Mouse (Mus musculus) midbrain, embryonic 13.5 days (tissue): ENCODE measurements at regions not wholly inside any gene's neighbourhood (a gene's known extent, or its start where the extent isn't known, plus 50 kb on each side); places are given as distances from the start of the nearest gene placed in this dataset.

Experiments
- ATAC-seq: fragments of 200-750 bp; cut with Nextera tagmentation; 2 replicates; pipeline ENCODE4 v1.8.0; 2017; ENCODE audit warnings: mild to moderate bottlenecking, moderate TSS enrichment, moderate library complexity
- H3K27ac ChIP-seq: fragments of 300-500 bp; sonication (generic); 2 replicates; pipeline ENCODE4 v1.5.1; 2015; ENCODE audit warnings: inconsistent platforms, mild to moderate bottlenecking, moderate library complexity
- H3K27me3 ChIP-seq: fragments of 300-500 bp; sonication (generic); 2 replicates; pipeline ENCODE4 v1.6.1; 2015; ENCODE audit warnings: mild to moderate bottlenecking, inconsistent platforms
- H3K36me3 ChIP-seq: fragments of 300-500 bp; sonication (generic); 2 replicates; pipeline ENCODE4 v1.6.1; 2015; ENCODE audit warnings: mild to moderate bottlenecking, inconsistent platforms
- H3K4me1 ChIP-seq: fragments of 300-500 bp; sonication (generic); replicated peaks from 2 replicates; pipeline ENCODE4 v1.6.1; 2015; ENCODE audit warnings: inconsistent platforms
- H3K4me2 ChIP-seq: fragments of 300-500 bp; sonication (generic); replicated peaks from 2 replicates; pipeline ENCODE4 v1.6.1; 2015; ENCODE audit warnings: moderate library complexity, mild to moderate bottlenecking, inconsistent platforms
- H3K4me3 ChIP-seq: fragments of 300-500 bp; sonication (generic); replicated peaks from 2 replicates; pipeline ENCODE4 v1.5.1; 2015; ENCODE audit warnings: mild to moderate bottlenecking, inconsistent platforms
- H3K9ac ChIP-seq: fragments of 300-500 bp; sonication (generic); replicated peaks from 2 replicates; pipeline ENCODE4 v1.6.1; 2015; ENCODE audit warnings: mild to moderate bottlenecking, inconsistent platforms
- H3K9me3 ChIP-seq: fragments of 300-500 bp; sonication (generic); 2 replicates; pipeline ENCODE4 v1.6.1; 2016; ENCODE audit warnings: mild to moderate bottlenecking, inconsistent platforms
- WGBS: fragments of 180-500 bp; shearing (Covaris S2); methylation state at CpG from one replicate; pipeline ENCODE4 v1.1.7; 2015; 5-methylcytosine and 5-hydroxymethylcytosine counted together

GRCm38 (mm10) chr11:63211501-63211900 is 82.7 kb downstream of the Pmp22 start:
- 88% methylated on average over 4 of the region's 4 CpGs for WGBS
- no peaks in the 10 kb centered on the region for H3K9me3 ChIP-seq
- no peaks in the 10 kb centered on the region for H3K36me3 ChIP-seq
- ATAC-seq, result no peak
- H3K4me3 ChIP-seq, result no peak overlapping the region
- H3K27ac ChIP-seq, result no peak overlapping the region
- 0 out of 2 replicates have a peak, but pooled peaks cover 9% of the 10 kb centered on the region for H3K27me3 ChIP-seq
- no peak overlapping the region for H3K4me2 ChIP-seq
- no peaks in the 10 kb centered on the region; the same call in 1 of the 2 replicates for H3K4me1 ChIP-seq
- no peak overlapping the region for H3K9ac ChIP-seq

GRCm38 (mm10) chr11:63213043-63213442 is 84.3 kb downstream of the Pmp22 start:
- Histone ChIP-seq H3K4me1 (no peaks in the 10 kb centered on the region; the same call in 1 of the 2 replicates), H3K4me3 (no peak overlapping the region), H3K27ac (no peak overlapping the region), H3K36me3 (no peaks in the 10 kb centered on the region), H3K4me2 (no peak overlapping the region), H3K9me3 (no peaks in the 10 kb centered on the region), H3K27me3 (0 out of 2 replicates have a peak, but pooled peaks cover 9% of the 10 kb centered on the region), H3K9ac (no peak overlapping the region)
- peak; percentile 55 for ATAC-seq
- 14% methylated on average over 6 of the region's 6 CpGs for WGBS

DNA sequence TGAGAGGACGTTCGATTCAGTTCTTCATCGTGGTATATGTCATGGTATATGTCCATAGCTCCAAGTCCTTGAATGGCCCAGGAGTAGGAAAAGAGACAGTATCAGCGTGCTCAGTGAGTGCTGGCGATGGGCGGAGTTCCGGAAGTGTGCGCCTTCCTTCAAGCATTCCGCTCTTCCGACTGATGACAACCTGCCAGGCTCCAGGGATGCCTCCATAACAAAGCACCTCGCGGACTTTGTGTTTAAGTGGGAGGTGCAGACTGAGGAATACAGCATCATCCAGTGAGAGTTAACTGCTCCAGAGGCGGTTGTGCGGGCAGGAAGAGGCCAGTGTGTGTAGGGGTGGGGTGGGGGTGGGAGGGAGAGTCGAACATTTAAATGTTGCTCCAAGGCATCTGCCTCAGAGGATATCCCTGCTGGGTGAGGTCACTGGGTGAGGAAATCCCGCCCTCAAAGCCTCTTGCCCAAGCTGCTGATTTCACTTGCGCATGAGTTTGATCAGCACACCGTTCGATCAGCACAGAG is 85.2 kb downstream of the Pmp22 start:
- Histone ChIP-seq H3K27me3 (0 out of 2 replicates have a peak, but pooled peaks cover 9% of the 10 kb centered on the region), H3K4me3 (no peak overlapping the region), H3K36me3 (no peaks in the 10 kb centered on the region), H3K4me2 (no peak overlapping the region; the same call in 1 of the 2 replicates), H3K27ac (no peak overlapping the region), H3K4me1 (no peaks in the 10 kb centered on the region; the same call in 1 of the 2 replicates), H3K9me3 (no peaks in the 10 kb centered on the region), H3K9ac (no peak overlapping the region)
- 52% methylated on average over 19 of the region's 19 CpGs for WGBS
- no peak for ATAC-seq

- Histone ChIP-seq H3K9me3 (no peaks in the 10 kb centered on the region), H3K27ac (no peak overlapping the region), H3K9ac (no peak overlapping the region), H3K4me2 (no peak overlapping the region), H3K27me3 (0 out of 2 replicates have a peak, but pooled peaks cover 9% of the 10 kb centered on the region), H3K36me3 (no peaks in the 10 kb centered on the region), H3K4me1 (no peaks in the 10 kb centered on the region; the same call in 1 of the 2 replicates), H3K4me3 (no peak overlapping the region)
- WGBS, result 88% methylated on average over 2 of the region's 2 CpGs
- ATAC-seq, result no peak
Observed at GRCm38 (mm10) chr11:63215993-63216392, 87.2 kb downstream of the Pmp22 start.

- H3K9ac ChIP-seq, result no peak overlapping the region
- no peaks in the 10 kb centered on the region for H3K36me3 ChIP-seq
- no peak for ATAC-seq
- WGBS, result 73% methylated on average over 3 of the region's 3 CpGs
- no peak overlapping the region for H3K4me3 ChIP-seq
- H3K27me3 ChIP-seq, result 0 out of 2 replicates have a peak, but pooled peaks cover 9% of the 10 kb centered on the region
- no peak overlapping the region for H3K4me2 ChIP-seq
- H3K27ac ChIP-seq, result no peak overlapping the region
- no peaks in the 10 kb centered on the region for H3K9me3 ChIP-seq
- no peaks in the 10 kb centered on the region; the same call in 1 of the 2 replicates for H3K4me1 ChIP-seq
Observed at GRCm38 (mm10) chr11:63217049-63217448, 88.3 kb downstream of the Pmp22 start.

DNA sequence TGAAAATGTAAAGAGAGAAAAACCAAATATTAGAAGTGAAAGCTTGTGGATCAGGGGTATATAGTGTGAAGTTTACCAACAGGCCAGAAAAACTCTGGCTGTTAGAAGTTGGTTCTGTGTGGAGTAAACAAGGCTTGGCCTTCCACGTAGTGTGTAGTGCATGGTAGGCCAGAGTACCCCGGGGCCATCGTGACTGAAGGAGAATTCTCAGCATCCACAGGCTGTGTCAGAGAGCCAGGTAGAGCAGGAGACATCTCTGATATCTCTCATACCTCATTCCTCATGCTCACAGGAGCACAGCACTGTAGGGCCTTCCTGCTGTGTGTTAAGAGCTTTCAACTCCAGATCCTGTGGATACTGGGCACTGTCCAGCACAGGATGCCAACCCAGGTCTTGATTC is 97.7 kb downstream of the Pmp22 start:
- Histone ChIP-seq H3K36me3 (no peaks in the 10 kb centered on the region), H3K9ac (no peak overlapping the region), H3K4me2 (no peak overlapping the region), H3K9me3 (no peaks in the 10 kb centered on the region), H3K27me3 (no peaks in the 10 kb centered on the region), H3K27ac (no peak overlapping the region), H3K4me3 (no peak overlapping the region), H3K4me1 (no peaks in the 10 kb centered on the region)
- no peak for ATAC-seq
- WGBS, result 96% methylated on average over 3 of the region's 3 CpGs

- H3K4me3 ChIP-seq, result no peak overlapping the region
- H3K4me1 ChIP-seq, result no peaks in the 10 kb centered on the region
- WGBS, result 90% methylated on average over 6 of the region's 6 CpGs
- no peaks in the 10 kb centered on the region for H3K27me3 ChIP-seq
- no peak for ATAC-seq
- no peak overlapping the region for H3K9ac ChIP-seq
- H3K36me3 ChIP-seq, result no peaks in the 10 kb centered on the region
- H3K27ac ChIP-seq, result no peak overlapping the region
- H3K9me3 ChIP-seq, result no peaks in the 10 kb centered on the region
- H3K4me2 ChIP-seq, result no peak overlapping the region
Observed at GRCm38 (mm10) chr11:63230786-63231185, 102.0 kb downstream of the Pmp22 start.

DNA sequence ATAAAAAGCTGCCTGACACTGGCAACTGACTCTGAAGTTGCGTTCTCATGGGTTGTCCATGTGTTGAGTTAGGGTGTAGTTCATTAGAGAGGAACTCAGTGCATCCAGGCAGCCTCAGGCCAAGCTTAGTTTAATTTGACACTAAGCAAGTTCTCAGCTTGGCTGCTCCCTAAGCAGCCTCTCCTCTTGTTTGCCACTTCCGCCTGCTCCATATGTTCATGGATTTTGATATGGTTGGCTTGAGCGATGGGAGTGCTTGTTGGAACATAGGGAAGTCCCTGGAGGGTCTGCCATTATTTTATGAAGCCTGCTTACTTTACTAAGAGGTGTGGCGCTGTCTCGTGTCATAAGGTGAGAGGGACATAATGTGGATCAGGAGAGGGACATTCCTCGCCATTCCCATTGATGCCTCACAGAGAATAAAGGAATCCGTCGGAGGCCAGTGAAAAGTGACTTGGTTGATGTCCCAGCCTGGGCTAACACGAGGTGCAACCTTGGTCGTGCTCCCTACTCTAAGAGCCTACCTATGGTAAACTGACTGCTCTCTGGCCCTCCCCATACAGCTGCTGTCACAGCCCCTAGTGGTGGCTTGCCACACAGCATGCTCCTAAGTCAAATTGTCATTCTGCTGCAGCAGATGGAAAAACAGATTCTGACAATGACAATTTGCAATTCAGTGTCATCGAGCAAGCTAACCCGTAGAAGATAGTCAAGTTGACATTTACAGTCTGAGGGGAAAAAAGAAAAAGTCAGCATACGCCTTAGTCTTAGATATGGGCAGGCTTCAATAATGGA is 104.6 kb downstream of the Pmp22 start:
- no peak overlapping the region for H3K4me2 ChIP-seq
- no peak overlapping the region for H3K9ac ChIP-seq
- no peaks in the 10 kb centered on the region for H3K9me3 ChIP-seq
- no peak overlapping the region for H3K27ac ChIP-seq
- H3K36me3 ChIP-seq, result no peaks in the 10 kb centered on the region
- no peaks in the 10 kb centered on the region for H3K27me3 ChIP-seq
- 79% methylated on average over 13 of the region's 13 CpGs for WGBS
- ATAC-seq, result no peak
- H3K4me3 ChIP-seq, result no peak overlapping the region
- no peaks in the 10 kb centered on the region for H3K4me1 ChIP-seq

- no peak overlapping the region for H3K4me3 ChIP-seq
- H3K36me3 ChIP-seq, result no peaks in the 10 kb centered on the region
- 82% methylated on average over 6 of the region's 6 CpGs for WGBS
- no peak for ATAC-seq
- no peak overlapping the region for H3K27ac ChIP-seq
- no peaks in the 10 kb centered on the region for H3K9me3 ChIP-seq
- no peak overlapping the region for H3K4me2 ChIP-seq
- no peak overlapping the region for H3K9ac ChIP-seq
- no peaks in the 10 kb centered on the region for H3K4me1 ChIP-seq
- H3K27me3 ChIP-seq, result no peaks in the 10 kb centered on the region
Observed at GRCm38 (mm10) chr11:63234481-63234880, 105.7 kb downstream of the Pmp22 start.

DNA sequence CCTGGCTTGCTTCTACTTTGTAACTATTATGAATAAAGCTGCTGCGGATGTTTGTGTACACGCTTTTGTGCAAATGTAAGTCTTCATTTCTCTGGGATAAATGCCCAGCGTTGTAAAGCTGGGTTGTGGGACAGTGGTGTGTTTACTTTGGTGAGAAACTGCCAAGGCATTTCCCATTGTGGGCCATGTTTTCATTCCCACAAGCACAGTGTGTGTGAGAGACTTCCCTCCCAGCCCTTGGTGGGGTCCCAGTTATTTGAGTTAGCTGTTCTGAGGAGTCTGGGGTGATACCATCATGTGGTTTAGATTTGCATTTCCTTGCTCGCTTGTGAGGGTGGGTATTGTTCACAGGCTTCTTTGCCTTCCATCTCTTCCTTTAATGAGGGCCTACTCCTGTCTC is 109.9 kb downstream of the Pmp22 start:
- ATAC-seq, result no peak
- WGBS, result 74% methylated on average over 4 of the region's 4 CpGs

DNA sequence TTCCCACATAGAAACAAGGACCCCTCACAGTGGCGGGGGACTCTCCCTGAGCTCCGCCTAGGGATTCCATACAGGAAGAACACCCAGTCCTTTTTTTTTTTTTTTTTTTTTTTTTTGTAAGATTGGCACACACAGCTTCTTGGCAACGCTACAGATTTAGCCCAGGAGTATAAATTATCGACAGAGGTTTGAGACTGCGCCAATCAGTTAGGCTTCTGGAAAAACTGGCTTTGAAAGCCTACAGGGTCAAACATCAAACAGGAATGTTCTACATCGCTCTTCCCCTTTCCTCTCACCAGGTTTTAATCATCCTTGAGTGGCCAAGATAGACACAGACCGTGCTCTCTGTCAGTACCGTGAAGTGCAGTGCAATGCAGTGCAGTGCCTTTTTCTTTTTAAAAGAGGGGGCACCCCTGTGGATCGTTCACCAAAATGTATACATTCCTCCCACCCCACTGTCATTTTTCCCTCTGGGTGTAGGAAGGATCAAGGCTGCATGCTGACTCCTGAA is 115.2 kb downstream of the Pmp22 start:
- no peak overlapping the region for H3K27ac ChIP-seq
- H3K4me3 ChIP-seq, result no peak overlapping the region
- ATAC-seq, result no peak
- no peaks in the 10 kb centered on the region for H3K9me3 ChIP-seq
- H3K36me3 ChIP-seq, result no peaks in the 10 kb centered on the region
- peaks cover 5% of the 10 kb centered on the region; the same call in 1 of the 2 replicates for H3K27me3 ChIP-seq
- WGBS, result 58% methylated on average over 9 of the region's 9 CpGs
- no peak overlapping the region for H3K4me2 ChIP-seq
- no peak overlapping the region for H3K9ac ChIP-seq
- H3K4me1 ChIP-seq, result peaks cover 20% of the 10 kb centered on the region

More for the DNA sequence above, 109.9 kb downstream of the Pmp22 start:
- Histone ChIP-seq H3K4me3 (no peak overlapping the region), H3K9ac (no peak overlapping the region), H3K4me1 (no peaks in the 10 kb centered on the region), H3K27me3 (peaks cover 5% of the 10 kb centered on the region; the same call in 1 of the 2 replicates), H3K4me2 (no peak overlapping the region), H3K27ac (no peak overlapping the region), H3K9me3 (no peaks in the 10 kb centered on the region), H3K36me3 (no peaks in the 10 kb centered on the region)

GRCm38 (mm10) chr11:63245041-63245440 is 116.3 kb downstream of the Pmp22 start:
- peak; percentile 55; the same call in 1 of the 2 replicates for ATAC-seq
- 58% methylated on average over 6 of the region's 6 CpGs for WGBS

More at GRCm38 (mm10) chr11:63245041-63245440, 116.3 kb downstream of the Pmp22 start:
- no peak overlapping the region for H3K9ac ChIP-seq
- H3K4me3 ChIP-seq, result no peak overlapping the region
- H3K4me1 ChIP-seq, result peaks cover 26% of the 10 kb centered on the region
- no peak overlapping the region for H3K4me2 ChIP-seq
- no peaks in the 10 kb centered on the region for H3K36me3 ChIP-seq
- no peak overlapping the region for H3K27ac ChIP-seq
- no peaks in the 10 kb centered on the region for H3K9me3 ChIP-seq
- peaks cover 5% of the 10 kb centered on the region; the same call in 1 of the 2 replicates for H3K27me3 ChIP-seq
